In genomic region chr19:21646142-21646541, GRCm38 (mm10) we compare ENCODE assay signal across 18 mouse cellular contexts. TPM values are rescaled to one million over a fixed set of nuclear protein-coding genes. Genes with fewer than 3 reads are reported as not detected.
A peak's percentile ranks its signal among the peaks of the same experiment; 100 is the strongest.
DNase-seq lines count a peak whose midpoint lies in the region; ATAC-seq and TF ChIP-seq lines count a peak whose summit lies in the region.
"Had no signal": no experiment of that assay in that cellular context is flagged by ENCODE, and none has a peak within 500 bp of the region (broad histone marks: within the 10 kb centered on the region; RNA-seq: fewer than 3 reads in every experiment).

No protein-coding gene starts in this region.

- no peak overlapping the region for H3K27ac ChIP-seq in liver, embryonic 12.5 days
- H3K27ac ChIP-seq: embryonic facial prominence, embryonic 15.5 days; neural tube, embryonic 15.5 days had no signal

- peak; percentile 44 for ATAC-seq in CD4-positive, CD25-positive, alpha-beta regulatory T cell, adult 4 months
- peak; percentile 33 for ATAC-seq in inflammation-experienced regulatory T-cells, adult 6 months
- no peak for ATAC-seq in liver, embryonic 12.5 days
- ATAC-seq: forebrain, embryonic 14.5 days; midbrain, embryonic 16.5 days had no signal

- 46% methylated on average over 6 of the region's 6 CpGs for WGBS in lung, adult 2 months
- WGBS in liver, embryonic 12.5 days (ENCODE audit: insufficient replicate concordance): 41% methylated on average over 6 of the region's 6 CpGs

- no peaks in the 10 kb centered on the region for H3K27me3 ChIP-seq in splenic B cell, adult 2 months (ENCODE audit: control insufficient read depth, insufficient read depth, low read length, poor library complexity, severe bottlenecking)
- no peaks in the 10 kb centered on the region for H3K27me3 ChIP-seq in liver, embryonic 12.5 days (replicated peaks)
- H3K27me3 ChIP-seq: embryonic facial prominence, embryonic 15.5 days; neural tube, embryonic 15.5 days had no signal

- H3K9ac ChIP-seq in liver, embryonic 12.5 days: no peak overlapping the region
- H3K9ac ChIP-seq: embryonic facial prominence, embryonic 15.5 days; lung, embryonic 14.5 days; neural tube, embryonic 15.5 days had no signal

- no peaks in the 10 kb centered on the region for H3K9me3 ChIP-seq in liver, embryonic 12.5 days (replicated peaks)
- H3K9me3 ChIP-seq: embryonic facial prominence, embryonic 15.5 days; neural tube, embryonic 15.5 days had no signal

- no peak for TF ChIP-seq CTCF in lung, adult 2 months (IDR thresholded peaks at IDR 0.05; ENCODE audit: insufficient read depth, low read length)

- H3K4me3 ChIP-seq in lung, adult 2 months (replicated peaks; ENCODE audit: extremely low read depth, low read depth, low read length): no peak overlapping the region
- H3K4me3 ChIP-seq in liver, embryonic 12.5 days: no peak overlapping the region
- H3K4me3 ChIP-seq: embryonic facial prominence, embryonic 15.5 days; neural tube, embryonic 15.5 days had no signal

- H3K4me2 ChIP-seq in liver, embryonic 12.5 days: no peak overlapping the region
- H3K4me2 ChIP-seq: embryonic facial prominence, embryonic 15.5 days; lung, embryonic 14.5 days; neural tube, embryonic 15.5 days had no signal

- H3K36me3 ChIP-seq in splenic B cell, adult 2 months (ENCODE audit: control insufficient read depth, insufficient read depth, low read length, poor library complexity, severe bottlenecking): no peaks in the 10 kb centered on the region
- H3K36me3 ChIP-seq in liver, embryonic 12.5 days: no peaks in the 10 kb centered on the region
- H3K36me3 ChIP-seq: embryonic facial prominence, embryonic 15.5 days; neural tube, embryonic 15.5 days had no signal

- peaks cover 20% of the 10 kb centered on the region for H3K4me1 ChIP-seq in lung, adult 2 months (ENCODE audit: control insufficient read depth, insufficient read depth, low read length)
- H3K4me1 ChIP-seq in liver, embryonic 12.5 days: peaks cover 27% of the 10 kb centered on the region

- peak; percentile 45 for DNase-seq in lung, postnatal 25 days (ENCODE audit: low spot score)
- no peak for DNase-seq in lung, adult 2 months
- DNase-seq in splenic B cell, adult 2 months (ENCODE audit: low read depth, low spot score): peak; percentile 50
- DNase-seq in heart, adult 18-20 months: no peak
- no peak for DNase-seq in ovary, postnatal 36 days (ENCODE audit: low spot score)
- DNase-seq: cerebellum, postnatal 25 days; gastrocnemius, postnatal 36 days; left cerebral cortex, postnatal 4 days; lung, embryonic 14.5 days; right cerebral cortex, postnatal 25 days; thymus, adult 18-20 months had no signal

- TF ChIP-seq POLR2A in lung, adult 2 months (IDR thresholded peaks at IDR 0.05; ENCODE audit: borderline replicate concordance, extremely low read depth, low read depth, low read length): no peak

RNA-seq across cellular contexts. Expression of gene 1110059E24Rik, which starts 6.6 kb away (rescaled TPM):
- 3.5 and 6.1 TPM in 2 replicates for polyA plus RNA-seq in lung, adult 2 months (2012; rRNA removed)
- 10 to 100 TPM; 41.6 to 47.8 TPM for polyA plus RNA-seq in CD4-positive, CD25-positive, alpha-beta regulatory T cell, adult 4 months (2017; shearing (Covaris generic))
- polyA plus RNA-seq in inflammation-experienced regulatory T-cells, adult 6 months (2017; shearing (Covaris generic)): 10 to 100 TPM; 41.3 to 50.2 (median 41.6) TPM
- total RNA-seq in heart, adult 18-20 months (2021): 10 to 100 TPM; 12.4 to 13.4 TPM
- 17.6 and 19.6 TPM in 2 replicates for polyA plus RNA-seq in liver, embryonic 12.5 days (2016; fragmentation: Nextera tagmentation; extraction: Ambion mirVana)

RNA-seq across cellular contexts. Expression of gene Abhd17b, which starts 6.8 kb away (rescaled TPM):
- polyA plus RNA-seq in lung, adult 2 months (2012; rRNA removed): 11.9 and 12.6 TPM in 2 replicates
- polyA plus RNA-seq in CD4-positive, CD25-positive, alpha-beta regulatory T cell, adult 4 months (2017; shearing (Covaris generic)): 10 to 100 TPM in 1 of 2 experiments, 1 to 10 TPM in 1; 7.8 to 12.1 TPM
- 10 to 100 TPM; 10.5 to 16.0 (median 11.3) TPM for polyA plus RNA-seq in inflammation-experienced regulatory T-cells, adult 6 months (2017; shearing (Covaris generic))
- 10 to 100 TPM; 11.3 to 12.2 TPM for total RNA-seq in heart, adult 18-20 months (2021)
- polyA plus RNA-seq in liver, embryonic 12.5 days (2016; fragmentation: Nextera tagmentation; extraction: Ambion mirVana): 12.6 and 12.9 TPM in 2 replicates

Comparison
In these comparisons a context has a peak if more than half of its experiments do, and no peak if none do; other contexts are left out.
1. DNase-seq: peak in lung, postnatal 25 days (single experiment) and splenic B cell, adult 2 months (single experiment); none in lung, adult 2 months (single experiment), heart, adult 18-20 months (0 of 2) and ovary, postnatal 36 days (single experiment).